In the genomic region with DNA sequence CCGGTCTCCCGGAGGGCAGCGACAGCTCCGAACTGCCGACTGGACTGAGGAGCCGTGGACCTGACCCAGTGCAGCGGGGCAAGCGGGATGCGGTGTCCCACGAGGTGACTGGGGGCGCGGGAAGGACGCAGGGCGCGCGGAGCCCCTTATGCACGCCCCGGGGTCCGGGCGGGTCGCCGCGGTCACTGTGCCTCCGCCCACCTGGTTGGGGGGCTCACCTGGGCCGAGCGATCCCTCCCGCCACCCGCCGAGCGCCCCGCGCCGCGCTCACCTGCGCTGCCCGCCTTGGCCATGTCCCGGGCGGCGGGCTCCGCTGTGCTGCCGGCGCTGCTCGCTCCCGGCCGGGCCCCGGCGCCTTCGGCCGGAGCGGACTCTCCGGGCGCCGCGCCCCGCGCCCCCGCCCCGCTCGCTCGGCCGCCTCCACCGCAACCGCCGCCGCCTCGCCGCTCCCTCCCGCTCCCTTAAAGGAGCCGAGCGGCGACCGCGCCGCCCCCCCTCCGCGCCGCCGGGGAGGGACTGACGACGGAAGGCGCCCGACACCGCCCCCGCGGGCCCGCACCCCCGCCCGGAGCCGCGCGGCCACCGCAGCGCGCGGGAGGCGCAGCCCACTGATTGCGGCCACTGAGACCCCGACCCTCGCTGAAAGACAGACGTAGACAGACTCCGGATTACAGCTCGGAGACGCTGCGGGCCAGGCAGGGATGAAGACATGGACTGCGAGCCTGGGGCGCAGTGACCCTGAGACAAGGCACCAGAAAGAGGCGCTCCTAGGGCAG, we compare ENCODE assay signal across 9 mouse cellular contexts. TPM values are rescaled to one million over a fixed set of nuclear protein-coding genes. Genes with fewer than 3 reads are reported as not detected.
A peak's percentile ranks its signal among the peaks of the same experiment; 100 is the strongest.
DNase-seq lines count a peak whose midpoint lies in the region; ATAC-seq and TF ChIP-seq lines count a peak whose summit lies in the region.
"Had no signal": no experiment of that assay in that cellular context is flagged by ENCODE, and none has a peak within 500 bp of the region (broad histone marks: within the 10 kb centered on the region; RNA-seq: fewer than 3 reads in every experiment).

A gene (minus strand): TSS at position 396 of the 776 bp plus-strand sequence.

- no peaks in the 10 kb centered on the region for H3K9me3 ChIP-seq in forebrain, embryonic 14.5 days (replicated peaks; ENCODE audit: control insufficient read depth, low read length)
- no peaks in the 10 kb centered on the region for H3K9me3 ChIP-seq in midbrain, embryonic 14.5 days (ENCODE audit: control insufficient read depth, low read length)

- peak within 1 kb of the TSS; percentile 79 for H3K9ac ChIP-seq in forebrain, embryonic 14.5 days (ENCODE audit: low read length)
- H3K9ac ChIP-seq in midbrain, embryonic 14.5 days (replicated peaks; ENCODE audit: low read length), result peak within 1 kb of the TSS; percentile 80

- H3K27me3 ChIP-seq in forebrain, embryonic 14.5 days (replicated peaks; ENCODE audit: control insufficient read depth, insufficient read depth, low read length), result peaks cover 25% of the 10 kb centered on the region
- peaks cover 28% of the 10 kb centered on the region for H3K27me3 ChIP-seq in midbrain, embryonic 14.5 days (ENCODE audit: control insufficient read depth, insufficient read depth, low read length)

- peak; percentile 73 to 81 for DNase-seq in adrenal gland, adult (ENCODE audit: inconsistent age in 2 of 2, low spot score in 1 of 2)
- DNase-seq in adrenal gland, postnatal 4 days (ENCODE audit: low spot score in 2 of 2), result no peak
- DNase-seq in brain, embryonic 14.5 days (ENCODE audit: low read depth), result no peak
- DNase-seq in forebrain, embryonic 14.5 days (ENCODE audit: low spot score), result peak; percentile 33
- DNase-seq in heart, postnatal 4 days, result peak; percentile 39
- DNase-seq in left cerebral cortex, postnatal 4 days, result no peak
- peak; percentile 70 for DNase-seq in midbrain, embryonic 14.5 days
- no peak for DNase-seq in B cell, adult 2 months

- peaks cover 14% of the 10 kb centered on the region; the same call in 1 of the 2 replicates for H3K4me1 ChIP-seq in forebrain, embryonic 14.5 days (ENCODE audit: control insufficient read depth, insufficient read depth, low read length)
- H3K4me1 ChIP-seq in midbrain, embryonic 14.5 days (ENCODE audit: control insufficient read depth, insufficient read depth, low read length), result 0 out of 2 replicates have a peak, but pooled peaks cover 9% of the 10 kb centered on the region

- peak; percentile 38 for ATAC-seq in forebrain, embryonic 14.5 days
- peak; percentile 66 for ATAC-seq in midbrain, embryonic 14.5 days (ENCODE audit: low FRiP score, low TSS enrichment)

- H3K4me3 ChIP-seq in forebrain, embryonic 14.5 days (ENCODE audit: low read depth, low read length), result peak within 1 kb of the TSS; percentile 56
- peak within 1 kb of the TSS; percentile 66 for H3K4me3 ChIP-seq in midbrain, embryonic 14.5 days (replicated peaks; ENCODE audit: low read depth, low read length)
- H3K4me3 ChIP-seq: erythroblast, embryonic 14.5 days had no signal

- WGBS in forebrain, embryonic 14.5 days, result under 1% methylated on average over 83 of the region's 107 CpGs
- WGBS in midbrain, embryonic 14.5 days, result under 1% methylated on average over 77 of the region's 107 CpGs

- H3K27ac ChIP-seq in forebrain, embryonic 14.5 days (ENCODE audit: low read depth, low read length), result no peak within 1 kb of the TSS
- peak within 1 kb of the TSS; percentile 32; the same call in 1 of the 2 replicates for H3K27ac ChIP-seq in midbrain, embryonic 14.5 days (replicated peaks; ENCODE audit: low read depth, low read length)

- peak within 1 kb of the TSS; percentile 98 for H3K4me2 ChIP-seq in forebrain, embryonic 14.5 days (ENCODE audit: low read length)
- H3K4me2 ChIP-seq in midbrain, embryonic 14.5 days (ENCODE audit: low read length), result peak within 1 kb of the TSS; percentile 94

- TF ChIP-seq POLR2A in brain, embryonic 14.5 days (IDR thresholded peaks at IDR 0.05; ENCODE audit: borderline replicate concordance, extremely low read depth, insufficient read depth, insufficient read length, poor library complexity, severe bottlenecking), result no peak

- TF ChIP-seq CTCF in brain, embryonic 14.5 days (IDR thresholded peaks at IDR 0.05; ENCODE audit: borderline replicate concordance, extremely low read depth, insufficient read depth, insufficient read length), result no peak

- no peaks in the 10 kb centered on the region for H3K36me3 ChIP-seq in forebrain, embryonic 14.5 days (ENCODE audit: control insufficient read depth, insufficient read depth, low read length)
- no peaks in the 10 kb centered on the region for H3K36me3 ChIP-seq in midbrain, embryonic 14.5 days (ENCODE audit: control insufficient read depth, insufficient read depth, low read length)

- intact Hi-C loops in left cerebral cortex, postnatal 4 days (cut with DNase I), result no loop called here

RNA-seq across cellular contexts. Expression of the gene that starts here (rescaled TPM):
- total RNA-seq in adrenal gland, postnatal 4 days (2021), result 1 to 10 TPM in 1 of 2 experiments, under 1 TPM in 1; 0.79 to 1.4 TPM
- 8.2 and 13.0 TPM in 2 replicates for polyA plus RNA-seq in brain, embryonic 14.5 days (2012; rRNA removed)
- polyA plus RNA-seq in forebrain, embryonic 14.5 days (2014; fragmentation: Nextera tagmentation; extraction: Ambion mirVana), result 0.94 and 1.4 TPM in 2 replicates
- 1 to 10 TPM; 1.7 TPM for total RNA-seq in heart, postnatal 4 days (2021)
- total RNA-seq in left cerebral cortex, postnatal 4 days (2021), result 10 to 100 TPM; 20.9 to 25.5 TPM
- 4.0 and 5.0 TPM in 2 replicates for polyA plus RNA-seq in midbrain, embryonic 14.5 days (2014; fragmentation: Nextera tagmentation; extraction: Ambion mirVana)
- polyA plus RNA-seq: erythroblast, embryonic 14.5 days had no signal

Comparison
In these comparisons a context has a peak if more than half of its experiments do, and no peak if none do; other contexts are left out.
1. RNA of the gene that starts here (total RNA-seq): 20.9 to 25.5 TPM in left cerebral cortex, postnatal 4 days; 1.7 TPM in heart, postnatal 4 days and 0.79 to 1.4 TPM in adrenal gland, postnatal 4 days; every median in the first group is over 4 times any median in the second.
2. DNase-seq: peak in adrenal gland, adult (2 of 2), forebrain, embryonic 14.5 days (single experiment), heart, postnatal 4 days (single experiment) and midbrain, embryonic 14.5 days (single experiment); none in adrenal gland, postnatal 4 days (0 of 2), brain, embryonic 14.5 days (single experiment), left cerebral cortex, postnatal 4 days (single experiment) and B cell, adult 2 months (0 of 2).